Mouse (Mus musculus) retina, postnatal 1 day (tissue): Measurements from ENCODE around the gene Pfn4.
"Not testable (repeated sequence)": the region's sequence is repeated elsewhere in the genome, so short reads cannot be mapped to it uniquely, and the experiment has no call there.

ENCODE experiments used
- DNase-seq: peaks from one replicate; pipeline ENCODE4 v3.0.0-alpha.2; 2012

Pfn4 gene

DNA sequence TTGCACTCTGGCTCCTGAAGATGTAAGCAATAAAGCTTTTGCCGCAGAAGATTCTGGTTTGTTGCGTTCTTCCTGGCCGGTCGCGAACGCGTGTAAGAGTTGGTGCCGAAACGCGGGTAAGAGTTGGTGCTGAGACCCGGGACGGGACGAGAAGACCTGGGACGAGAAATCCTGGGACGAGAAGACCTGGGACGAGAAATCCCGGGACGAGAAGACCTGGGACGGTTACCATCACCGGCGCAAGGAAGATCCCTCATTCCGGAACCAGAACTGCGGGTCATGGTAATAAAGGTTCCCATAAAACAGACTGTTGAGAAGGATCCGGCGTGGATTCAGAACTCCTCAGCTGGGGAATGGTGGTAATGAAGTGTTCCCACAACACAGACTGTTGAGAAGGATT lies 19.3 kb downstream of the Pfn4 start:
- DNase-seq = not testable (repeated sequence)

DNA sequence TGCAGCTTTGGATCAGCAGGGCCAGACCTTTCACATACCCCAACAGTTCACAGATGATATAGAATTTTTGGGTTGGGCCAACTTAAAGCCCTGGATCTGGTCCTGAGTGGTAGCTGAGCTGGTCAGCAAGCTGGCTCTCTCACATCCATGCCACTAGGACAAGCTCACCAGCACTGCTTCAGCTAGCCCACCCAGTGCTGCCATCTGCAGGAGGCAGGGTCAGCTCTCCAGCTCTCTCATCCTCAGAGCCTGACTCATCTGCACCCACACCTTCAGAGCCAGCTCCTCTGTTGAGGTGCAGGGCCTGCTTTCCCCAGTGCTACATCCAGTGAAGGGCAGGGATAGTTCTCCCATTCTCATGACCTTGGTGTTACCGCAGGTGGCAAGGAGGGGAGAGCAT lies 24.9 kb downstream of the Pfn4 start:
- DNase-seq = peak; percentile 38

GRCm38 (mm10) chr12:4797471-4797870 lies 28.6 kb downstream of the Pfn4 start:
- DNase-seq = not testable (repeated sequence)

- DNase-seq = no peak
These were observed 42.2 kb downstream of the Pfn4 start for GRCm38 (mm10) chr12:4811036-4811435.

DNA sequence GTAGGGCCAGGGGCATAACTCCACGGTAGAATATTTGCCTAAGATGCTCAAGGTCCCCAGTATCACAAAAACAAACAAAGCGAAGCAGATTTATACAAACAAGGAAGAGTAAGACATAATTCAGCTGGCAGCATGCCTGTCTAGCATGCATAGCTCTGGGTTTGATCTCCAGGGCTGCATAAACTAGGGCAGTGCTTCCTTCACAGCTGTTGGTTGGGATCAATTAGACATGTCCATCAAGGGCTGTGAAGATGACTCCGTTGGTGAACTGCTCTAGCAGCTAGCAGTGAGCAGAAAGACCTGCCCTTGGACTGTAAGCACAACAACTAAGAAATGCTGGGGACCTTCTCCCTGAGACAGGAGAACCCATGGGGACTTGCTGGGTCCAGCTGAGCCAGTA lies 42.9 kb downstream of the Pfn4 start:
- DNase-seq = no peak

GRCm38 (mm10) chr12:4813636-4814035 lies 44.8 kb downstream of the Pfn4 start:
- no peak for DNase-seq

DNA sequence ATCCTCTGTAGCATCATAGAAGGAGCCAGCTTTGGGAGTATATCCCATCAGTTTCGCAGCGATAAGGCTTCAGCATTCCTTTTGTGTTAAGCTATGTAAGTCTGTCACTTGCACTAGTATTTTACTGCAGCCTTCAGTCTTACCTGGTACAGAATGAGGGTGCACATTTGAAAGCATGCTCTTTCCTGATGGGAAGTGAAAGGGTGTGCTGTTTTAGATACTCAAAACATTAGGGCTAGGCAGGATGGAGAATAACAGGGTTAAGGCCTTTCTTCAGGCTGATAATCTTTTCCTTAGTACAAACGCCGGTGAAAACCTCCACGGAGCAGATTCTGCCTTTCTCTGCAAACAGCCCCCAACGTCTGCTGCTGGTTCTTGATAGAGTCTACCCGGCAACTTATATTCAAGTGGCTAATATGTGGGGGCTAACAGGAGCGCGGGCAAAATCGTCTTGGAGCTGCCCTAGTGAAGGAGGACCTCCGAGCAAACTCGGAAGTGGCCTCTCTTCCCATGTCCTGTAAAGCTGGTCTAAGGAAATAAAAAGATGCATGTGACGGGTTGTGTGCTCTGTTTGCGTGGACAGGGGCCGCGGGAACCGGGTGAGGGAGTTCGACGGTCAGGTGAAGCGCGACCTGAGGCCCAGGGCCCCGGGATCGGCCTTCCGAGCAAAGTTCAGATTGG lies 48.0 kb downstream of the Pfn4 start:
- DNase-seq = no peak

GRCm38 (mm10) chr12:4817361-4818101 lies 48.7 kb downstream of the Pfn4 start, which contains the start of gene Sf3b6:
Sf3b6 (plus strand) TSS chr12:4817544.
- DNase-seq = peak; percentile 98

DNA sequence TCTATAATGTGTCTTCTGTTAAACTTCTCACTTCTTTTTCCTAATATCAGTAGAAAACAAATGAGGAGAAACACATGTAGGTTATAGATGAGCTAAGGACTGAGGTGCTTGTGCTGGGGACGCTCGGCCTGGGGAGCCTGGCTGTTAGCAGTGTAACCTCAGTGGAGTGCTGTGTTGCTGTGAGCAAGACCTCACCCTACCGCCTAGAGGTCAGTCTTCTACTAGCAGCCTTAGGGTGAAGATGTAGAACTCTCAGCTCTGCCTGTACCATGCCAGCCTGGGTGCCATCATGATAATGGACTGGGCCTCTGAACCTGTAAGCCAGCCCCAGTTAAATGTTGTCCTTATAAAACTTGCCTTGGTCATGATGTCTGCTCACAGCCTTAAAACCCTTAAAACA lies 58.4 kb downstream of the Pfn4 start:
- no peak for DNase-seq
